Mouse (Mus musculus) megakaryocyte, embryonic 14.5 days (primary cell): ENCODE results near the gene Me3. TPM values are rescaled to one million over a fixed set of nuclear protein-coding genes. Genes with fewer than 3 reads are reported as not detected.
"Not testable (repeated sequence)": the region's sequence is repeated elsewhere in the genome, so short reads cannot be mapped to it uniquely, and the experiment has no call there.

Experiments used
- H3K27me3 ChIP-seq: replicated peaks from 2 replicates; pipeline ENCODE3; 2012; ENCODE audit warnings: inconsistent platforms
- H3K36me3 ChIP-seq: replicated peaks from 2 replicates; pipeline ENCODE3; 2012; ENCODE audit warnings: low read length, inconsistent platforms, mixed read lengths
- H3K4me1 ChIP-seq: 2 replicates; pipeline ENCODE4 v1.6.1; 2012; ENCODE audit warnings: inconsistent platforms
- H3K4me3 ChIP-seq: replicated peaks from 2 replicates; pipeline ENCODE3; 2012; ENCODE audit warnings: moderate library complexity, mild to moderate bottlenecking, inconsistent platforms
- H3K9me3 ChIP-seq: 2 replicates; pipeline ENCODE4 v1.6.1; 2012; ENCODE audit warnings: inconsistent platforms
- FLI1 ChIP-seq: IDR thresholded peaks from 2 replicates; pipeline ENCODE4 v1.6.1; 2012; ENCODE audit warnings: low read length, inconsistent platforms, mixed read lengths
- GATA1 ChIP-seq: IDR thresholded peaks from 3 replicates; pipeline ENCODE4 v1.6.1; 2012; ENCODE audit warnings: mixed read lengths, low read length, inconsistent platforms, borderline replicate concordance
- polyA plus RNA-seq: library from polyadenylated mRNA; stranded (reverse); fragments of >175 nt; gene quantifications from 2 replicates; pipeline ENCODE4 v1.2.3, GENCODE M21; 2012; ENCODE audit warnings: low replicate concordance; ENCODE audit not compliant: insufficient read depth

The Me3 gene
- polyA plus RNA-seq, 1 experiment = not detected

DNA sequence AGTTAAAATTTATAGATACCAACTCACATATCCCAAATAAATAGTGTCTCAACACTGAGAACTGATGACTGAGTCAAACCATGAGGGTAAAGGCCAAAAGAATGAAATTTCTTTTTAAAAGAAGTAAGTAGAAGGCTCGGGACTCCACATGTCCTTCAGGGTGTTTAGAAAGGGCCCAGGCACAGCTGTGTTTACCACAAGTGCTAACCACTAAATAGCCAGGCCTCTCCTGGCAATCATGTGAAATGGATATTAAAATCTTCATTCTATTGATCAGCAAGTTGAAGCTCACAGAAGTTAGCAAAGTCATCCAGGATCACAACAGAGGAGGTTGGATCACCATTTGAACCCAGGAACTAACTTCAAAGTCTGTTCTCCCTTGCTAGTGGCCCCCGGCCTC lies 86.1 kb downstream of the Me3 start:
- Histone ChIP-seq H3K4me3 (no peak overlapping the region), H3K27me3 (no peaks in the 10 kb centered on the region), H3K9me3 (no peaks in the 10 kb centered on the region), H3K36me3 (no peaks in the 10 kb centered on the region), H3K4me1 (no peaks in the 10 kb centered on the region)
- no peak for TF ChIP-seq FLI1
- no peak for TF ChIP-seq GATA1

DNA sequence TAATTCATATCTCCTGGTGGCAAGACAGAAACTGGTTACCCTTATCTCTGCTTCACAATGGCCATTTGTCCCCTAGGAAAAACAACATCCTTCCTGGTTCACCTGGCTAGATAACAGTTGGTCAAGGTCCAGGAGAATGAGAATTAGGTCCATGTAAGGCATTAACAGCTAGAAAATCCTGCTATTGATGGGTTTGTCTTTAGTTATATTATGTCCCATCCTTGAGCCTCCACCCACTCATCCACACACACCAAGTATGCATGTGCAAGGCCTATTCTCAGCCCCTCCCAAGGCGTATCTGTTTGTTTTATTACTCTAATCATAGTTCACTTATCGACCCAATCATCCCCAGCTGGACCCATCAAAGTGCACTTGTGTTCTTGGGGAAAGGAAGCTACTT lies 88.1 kb downstream of the Me3 start:
- H3K27me3 ChIP-seq = no peaks in the 10 kb centered on the region
- TF ChIP-seq FLI1 = no peak
- TF ChIP-seq GATA1 = no peak
- no peaks in the 10 kb centered on the region for H3K9me3 ChIP-seq
- no peaks in the 10 kb centered on the region for H3K36me3 ChIP-seq
- H3K4me3 ChIP-seq = no peak overlapping the region
- no peaks in the 10 kb centered on the region for H3K4me1 ChIP-seq

DNA sequence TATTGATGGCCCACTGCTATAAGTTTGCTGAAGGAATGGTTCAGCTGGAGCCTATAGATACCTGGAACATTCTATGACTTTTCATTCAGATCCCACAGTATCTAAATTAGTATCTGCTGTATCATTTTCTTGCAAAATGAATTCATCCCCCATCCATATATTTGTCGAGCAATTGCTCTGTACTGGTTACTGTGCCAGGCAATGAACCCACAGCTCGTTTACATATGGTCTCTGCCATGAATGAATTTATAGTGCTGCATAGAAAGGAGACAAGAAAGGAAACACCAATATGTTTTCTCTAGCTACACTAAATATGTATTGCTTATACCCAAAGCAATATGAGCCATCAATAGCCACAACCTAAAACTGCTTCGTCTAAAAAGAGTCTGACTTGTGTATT lies 94.5 kb downstream of the Me3 start:
- no peaks in the 10 kb centered on the region for H3K27me3 ChIP-seq
- H3K4me1 ChIP-seq = no peaks in the 10 kb centered on the region
- TF ChIP-seq FLI1 (no peak), GATA1 (no peak)

DNA sequence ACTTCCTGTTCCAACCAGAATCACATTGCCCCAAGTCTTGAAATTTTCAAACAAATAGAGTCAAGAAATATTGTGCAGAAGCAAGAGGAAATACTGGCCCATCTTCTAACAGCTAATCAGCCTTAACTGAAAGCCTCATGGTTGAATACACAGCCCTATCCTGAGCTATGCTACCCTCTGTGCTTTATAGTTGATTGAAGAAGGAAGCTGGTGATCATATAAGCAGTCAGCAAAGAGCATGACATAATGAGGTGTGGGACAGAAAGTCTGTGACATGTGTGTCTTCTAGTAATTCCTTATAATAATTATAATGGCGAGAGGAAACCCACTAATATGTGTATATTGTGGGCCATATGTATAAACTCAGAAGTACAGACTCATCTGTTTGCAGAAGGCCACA lies 95.4 kb downstream of the Me3 start:
- TF ChIP-seq GATA1 (no peak), FLI1 (no peak)
- Histone ChIP-seq H3K36me3 (no peaks in the 10 kb centered on the region), H3K4me1 (no peaks in the 10 kb centered on the region), H3K27me3 (no peaks in the 10 kb centered on the region), H3K4me3 (no peak overlapping the region), H3K9me3 (no peaks in the 10 kb centered on the region)

More for the DNA sequence above, 94.5 kb downstream of the Me3 start:
- H3K4me3 ChIP-seq = no peak overlapping the region
- H3K36me3 ChIP-seq = no peaks in the 10 kb centered on the region
- H3K9me3 ChIP-seq = no peaks in the 10 kb centered on the region

DNA sequence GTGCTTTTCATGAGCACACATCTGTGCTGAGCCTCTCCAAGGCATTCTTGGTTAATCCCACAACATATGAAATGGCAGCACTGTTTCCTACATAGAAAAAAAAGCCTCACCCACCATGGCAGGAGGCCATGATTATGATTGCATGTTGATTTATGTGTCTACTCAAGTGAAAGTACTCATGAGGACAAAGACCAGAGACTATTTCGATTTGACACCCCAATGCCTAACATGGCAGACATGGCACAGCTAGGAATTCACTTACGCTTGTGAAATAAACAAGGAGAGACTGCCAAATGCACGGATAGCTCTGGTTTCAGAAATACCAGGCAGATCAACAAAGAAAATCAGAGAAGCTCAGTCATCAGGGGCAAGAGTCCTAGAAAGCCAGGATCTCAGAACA lies 96.2 kb downstream of the Me3 start:
- Histone ChIP-seq H3K36me3 (no peaks in the 10 kb centered on the region), H3K4me1 (no peaks in the 10 kb centered on the region), H3K4me3 (no peak overlapping the region), H3K27me3 (no peaks in the 10 kb centered on the region), H3K9me3 (no peaks in the 10 kb centered on the region)
- TF ChIP-seq FLI1 (no peak), GATA1 (no peak)

DNA sequence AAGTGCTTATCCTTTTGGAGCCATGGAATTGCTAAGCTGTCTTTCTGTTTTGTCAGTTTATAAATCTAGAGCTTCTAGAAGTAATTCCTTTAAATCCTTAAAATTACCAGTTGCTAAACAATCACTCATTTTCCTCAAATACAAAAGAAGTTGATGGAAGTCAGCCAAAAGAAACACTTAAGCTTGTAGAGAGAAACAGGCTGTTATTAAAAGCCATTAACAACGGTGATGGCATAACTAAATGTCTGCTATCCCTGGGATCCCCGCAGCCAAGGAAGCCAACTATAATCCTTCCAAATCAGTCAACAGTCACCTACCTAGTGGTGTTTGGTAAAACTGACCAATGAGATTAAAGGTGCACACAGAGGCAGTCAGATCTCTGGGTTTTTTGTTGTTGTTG lies 98.3 kb downstream of the Me3 start:
- TF ChIP-seq FLI1 = no peak
- TF ChIP-seq GATA1 = no peak
- H3K36me3 ChIP-seq = no peaks in the 10 kb centered on the region
- no peak overlapping the region for H3K4me3 ChIP-seq
- H3K9me3 ChIP-seq = no peaks in the 10 kb centered on the region
- H3K27me3 ChIP-seq = no peaks in the 10 kb centered on the region
- no peaks in the 10 kb centered on the region for H3K4me1 ChIP-seq

DNA sequence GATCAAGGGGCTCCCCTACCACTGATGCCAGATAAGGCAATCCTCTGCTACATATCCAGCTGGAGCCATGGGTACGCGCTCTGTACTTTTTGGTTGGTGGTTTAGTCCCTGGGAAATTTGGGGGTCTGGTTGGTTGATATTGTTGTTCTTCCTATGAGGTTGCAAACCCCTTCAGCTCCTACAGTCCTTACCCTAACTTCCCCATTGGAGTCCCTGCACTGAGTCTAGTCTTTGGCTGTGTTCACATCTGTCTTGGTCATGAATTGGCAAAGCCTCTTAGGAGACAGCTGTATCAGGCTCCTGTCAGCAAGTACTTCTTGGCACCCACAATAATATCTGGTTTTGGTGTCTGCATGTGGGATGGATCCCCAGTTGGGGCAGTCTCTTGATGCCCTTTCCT lies 98.9 kb downstream of the Me3 start:
- H3K4me3 ChIP-seq, H3K4me1 ChIP-seq, H3K36me3 ChIP-seq, H3K27me3 ChIP-seq, H3K9me3 ChIP-seq: not testable (repeated sequence)

DNA sequence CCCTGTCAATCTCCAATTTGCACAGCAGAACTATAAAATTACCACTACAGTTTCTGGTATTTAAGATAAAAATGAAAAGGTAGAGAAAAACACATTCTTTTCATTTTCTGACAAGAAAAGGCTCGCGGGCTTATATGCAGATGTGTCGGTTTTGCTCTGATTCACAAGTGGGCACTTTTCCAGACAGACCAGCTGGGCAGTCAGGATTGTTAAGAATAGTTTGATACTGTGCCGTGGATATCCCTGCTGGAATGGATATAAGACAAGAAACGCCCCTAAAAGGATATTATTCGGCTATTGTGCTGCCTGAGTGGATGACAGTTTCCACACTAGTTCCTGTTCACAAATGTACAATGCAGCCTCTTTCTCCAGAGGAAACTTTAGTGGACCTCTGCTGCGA lies 116.2 kb downstream of the Me3 start:
- no peaks in the 10 kb centered on the region for H3K9me3 ChIP-seq
- no peak for TF ChIP-seq FLI1
- TF ChIP-seq GATA1 = no peak
- no peak overlapping the region for H3K4me3 ChIP-seq
- no peaks in the 10 kb centered on the region for H3K27me3 ChIP-seq
- H3K36me3 ChIP-seq = no peaks in the 10 kb centered on the region
- no peaks in the 10 kb centered on the region for H3K4me1 ChIP-seq

DNA sequence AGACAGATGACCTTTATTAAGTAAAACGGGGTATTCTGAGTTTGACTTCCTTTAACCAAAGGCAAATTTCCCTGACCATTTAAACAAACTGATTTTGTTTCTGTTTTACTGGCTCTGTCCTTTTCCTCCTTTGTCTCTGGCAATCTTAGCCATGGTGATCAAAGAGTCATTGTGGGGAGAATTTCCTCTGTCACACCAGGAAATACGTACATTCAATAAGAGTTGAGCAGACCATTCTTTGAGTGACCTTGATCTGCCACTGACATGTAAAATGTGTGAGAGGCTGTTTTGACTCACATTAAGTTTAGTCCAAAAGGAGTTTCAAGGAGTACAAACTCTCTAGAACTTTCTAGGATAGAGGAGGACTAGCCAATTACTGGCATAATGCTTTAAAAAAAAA lies 117.0 kb downstream of the Me3 start:
- TF ChIP-seq GATA1 (no peak), FLI1 (no peak)
- H3K9me3 ChIP-seq = no peaks in the 10 kb centered on the region

DNA sequence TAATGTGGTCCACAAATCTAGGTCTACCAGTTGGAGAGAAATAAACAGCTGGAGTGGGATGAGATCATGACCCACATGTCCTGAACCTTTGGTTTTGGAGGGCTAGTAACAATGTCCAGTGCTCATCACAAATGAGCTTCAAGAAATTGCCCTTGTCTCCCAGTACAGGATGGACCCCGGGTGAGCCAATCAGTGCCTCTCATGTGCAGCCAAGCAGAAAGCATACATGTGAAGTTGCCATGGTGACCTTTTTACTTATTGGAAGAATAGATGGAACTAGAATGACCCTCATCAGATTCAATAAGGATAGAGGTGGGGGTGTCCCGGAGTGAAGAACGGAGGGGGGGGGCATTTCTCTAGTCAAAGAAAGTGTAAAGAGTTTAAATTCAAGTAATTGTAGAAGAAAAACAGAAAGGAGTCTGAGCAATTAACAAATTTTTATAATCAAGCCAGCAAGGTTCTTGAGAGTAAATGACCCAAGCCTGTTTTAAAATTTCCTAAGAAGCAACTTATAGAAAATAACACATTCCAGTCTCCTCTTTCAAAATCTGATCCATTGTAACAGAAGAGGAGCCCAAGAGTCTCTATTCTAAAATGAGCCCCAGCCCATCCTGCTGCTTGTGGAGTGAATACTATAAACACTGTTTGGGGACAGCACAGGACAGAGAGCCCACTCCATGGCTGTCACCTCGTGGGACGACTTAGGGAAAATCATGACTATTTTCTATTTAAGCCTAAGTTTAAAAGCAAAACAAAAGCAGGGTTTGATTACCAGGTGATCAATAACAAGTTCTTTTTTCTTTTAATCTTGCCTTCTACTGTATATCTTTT lies 134.7 kb downstream of the Me3 start:
- Histone ChIP-seq H3K27me3 (peaks cover 2% of the 10 kb centered on the region), H3K36me3 (no peaks in the 10 kb centered on the region)
- TF ChIP-seq GATA1 (no peak), FLI1 (no peak)

More for the DNA sequence above, 117.0 kb downstream of the Me3 start:
- no peak overlapping the region for H3K4me3 ChIP-seq
- no peaks in the 10 kb centered on the region for H3K27me3 ChIP-seq
- no peaks in the 10 kb centered on the region for H3K36me3 ChIP-seq
- H3K4me1 ChIP-seq = no peaks in the 10 kb centered on the region

More for the DNA sequence above, 134.7 kb downstream of the Me3 start:
- H3K4me3 ChIP-seq = no peak overlapping the region
- 0 out of 2 replicates have a peak, but pooled peaks cover 3% of the 10 kb centered on the region for H3K9me3 ChIP-seq
- no peaks in the 10 kb centered on the region for H3K4me1 ChIP-seq
